Mouse (Mus musculus) cortical plate, adult 2 months (tissue): ENCODE measurements around the gene Spata5.

ENCODE experiments used
- CTCF ChIP-seq: fragments of 200-500 bp; IDR thresholded peaks from 2 replicates; pipeline ENCODE4 v1.5.1; 2011; ENCODE audit warnings: mild to moderate bottlenecking, control low read depth, low read length; ENCODE audit not compliant: insufficient read depth; ENCODE audit errors: extremely low read depth
- POLR2A ChIP-seq: fragments of 200-500 bp; IDR thresholded peaks from 2 replicates; pipeline ENCODE4 v1.6.1; 2011; ENCODE audit warnings: mild to moderate bottlenecking, low read length, control low read depth; ENCODE audit not compliant: insufficient read depth; ENCODE audit errors: extremely low read depth

- TF ChIP-seq POLR2A (no peak), CTCF (no peak)
Observed at GRCm38 (mm10) chr3:37602890-37603289, 183.2 kb downstream of the Spata5 start.
